Mouse (Mus musculus) monocyte, adult 5-6 weeks (primary cell): ENCODE data around the gene Psd4. TPM values are rescaled to one million over a fixed set of nuclear protein-coding genes. Genes with fewer than 3 reads are reported as not detected.

ENCODE experiments used
- ATAC-seq: fragments of 153-309, 156-312 bp; replicated peaks from 2 replicates; pipeline ENCODE4 v1.8.0; 2017; ENCODE audit warnings: mild to moderate bottlenecking; ENCODE audit not compliant: low TSS enrichment, insufficient number of reproducible peaks, severe bottlenecking, poor library complexity, low FRiP score
- total RNA-seq: library from RNA; stranded (forward); fragments of 200-1000, 200-491, 200-594 nt; gene quantifications from 3 replicates; pipeline ENCODE4 v1.2.3, GENCODE M21; 2017

Gene Psd4
- 70.8 to 164 TPM (median 139 TPM) in 3 replicates for total RNA-seq

- ATAC-seq, result peak; percentile 55
Observed at GRCm38 (mm10) chr2:24367030-24367894, at the start of gene Psd4. Psd4 (plus strand) TSS chr2:24367580.

- ATAC-seq, result no peak
Observed at GRCm38 (mm10) chr2:24317919-24318598, 49.3 kb upstream of the Psd4 start.

DNA sequence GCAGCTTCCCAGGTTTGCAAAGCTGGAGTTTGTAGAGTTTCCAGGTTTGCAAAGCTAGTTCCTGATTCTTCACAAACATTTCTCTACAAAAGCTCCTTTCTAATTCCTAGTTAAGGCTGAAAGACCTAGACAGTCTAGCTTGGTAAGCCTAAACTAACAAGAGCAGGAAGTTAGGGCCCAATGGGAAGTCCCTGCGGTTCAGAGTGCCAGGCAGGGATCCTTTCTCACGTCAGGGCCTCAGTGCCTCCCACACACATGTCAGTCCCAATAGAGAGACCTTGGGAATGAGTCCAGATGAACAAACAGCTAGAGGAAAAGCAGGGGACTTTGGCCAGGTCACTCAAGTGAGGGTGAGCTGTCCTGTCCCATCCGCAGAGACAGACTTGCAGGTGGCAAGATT lies 32.0 kb upstream of the Psd4 start:
- ATAC-seq, result no peak

- no peak for ATAC-seq
Observed at GRCm38 (mm10) chr2:24336545-24336944, 30.8 kb upstream of the Psd4 start, which contains the start of gene Il1rn. Il1rn (plus strand) TSS chr2:24336853.

DNA sequence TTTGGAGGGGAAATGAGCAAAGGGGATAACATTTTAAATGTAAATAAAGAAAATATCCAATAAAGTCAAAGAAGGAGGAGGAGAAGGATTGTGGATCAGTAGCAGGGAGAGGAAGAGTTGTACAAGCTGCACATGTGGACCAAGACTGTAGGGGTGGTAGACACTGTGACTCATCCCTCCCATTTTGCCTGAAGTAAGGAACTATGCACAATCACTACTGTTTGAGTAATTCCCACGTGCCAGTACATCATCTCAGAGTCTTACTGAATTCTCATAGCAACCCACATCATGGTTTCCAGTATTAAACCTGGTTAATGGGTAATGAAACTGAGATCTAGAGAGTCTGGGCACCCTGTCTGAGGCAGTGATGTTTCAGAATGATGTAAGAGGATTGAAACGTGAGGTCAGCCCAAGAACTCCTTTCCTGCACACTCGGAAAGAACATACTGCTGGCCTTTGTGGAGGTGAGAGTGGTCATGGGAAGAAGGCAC lies 25.9 kb upstream of the Psd4 start:
- ATAC-seq, result no peak

DNA sequence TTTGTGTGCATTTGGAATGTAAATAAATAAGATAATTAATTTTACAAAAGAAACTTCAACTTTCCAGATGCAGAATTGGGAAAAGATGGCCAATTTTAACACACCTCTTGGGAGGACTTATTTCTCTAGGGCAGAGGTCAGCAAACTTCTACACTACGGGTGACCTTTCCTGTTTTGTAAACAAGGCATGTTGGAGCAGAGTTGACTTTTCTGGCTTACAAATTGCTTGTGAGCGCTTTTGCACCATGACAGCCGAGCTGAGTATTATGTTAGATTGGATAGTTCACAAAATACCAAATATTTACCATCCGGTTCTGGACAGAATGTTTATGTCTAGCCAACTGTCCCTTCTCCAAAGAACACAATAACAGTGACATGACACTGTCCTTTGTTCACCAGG lies 22.8 kb upstream of the Psd4 start:
- ATAC-seq, result no peak

DNA sequence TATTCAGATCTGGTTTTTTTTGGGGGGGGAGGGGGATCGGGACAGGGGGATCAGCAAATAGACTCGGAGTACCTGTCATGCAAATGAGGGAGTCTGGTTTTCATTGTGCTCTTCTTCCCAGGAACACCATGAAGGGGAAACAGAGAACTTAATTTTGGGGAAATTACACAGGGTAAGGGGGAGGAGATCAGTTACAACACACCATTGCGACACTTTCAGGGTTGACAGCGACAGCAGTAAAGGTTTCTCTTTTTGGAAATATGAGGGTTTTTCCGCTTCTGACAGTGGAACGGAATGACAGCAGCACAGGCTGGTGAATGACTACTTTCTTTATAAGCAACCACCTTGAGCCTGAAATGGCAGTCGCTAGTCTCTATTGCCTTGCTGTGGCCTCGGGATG lies 22.3 kb upstream of the Psd4 start:
- ATAC-seq, result peak; percentile 82

DNA sequence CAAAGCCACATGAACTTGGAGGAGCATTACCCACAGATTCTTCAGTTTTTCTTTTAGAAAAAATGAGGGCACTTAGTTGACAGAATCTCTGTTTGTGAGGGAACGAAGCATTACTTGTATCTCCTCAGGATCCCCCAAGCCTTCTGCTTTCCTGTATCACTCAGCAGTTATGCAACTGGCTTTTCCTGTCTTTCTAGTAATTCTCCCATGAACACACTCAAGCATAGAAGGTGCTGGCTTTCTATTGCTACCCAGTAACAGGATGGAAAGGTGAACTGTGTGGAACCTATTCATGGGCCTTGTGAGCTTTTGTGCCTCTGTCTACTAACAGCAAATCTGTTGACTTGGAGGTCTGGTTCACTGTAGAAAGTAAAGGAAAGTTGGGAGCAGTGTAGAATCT lies 19.5 kb upstream of the Psd4 start:
- ATAC-seq, result no peak

DNA sequence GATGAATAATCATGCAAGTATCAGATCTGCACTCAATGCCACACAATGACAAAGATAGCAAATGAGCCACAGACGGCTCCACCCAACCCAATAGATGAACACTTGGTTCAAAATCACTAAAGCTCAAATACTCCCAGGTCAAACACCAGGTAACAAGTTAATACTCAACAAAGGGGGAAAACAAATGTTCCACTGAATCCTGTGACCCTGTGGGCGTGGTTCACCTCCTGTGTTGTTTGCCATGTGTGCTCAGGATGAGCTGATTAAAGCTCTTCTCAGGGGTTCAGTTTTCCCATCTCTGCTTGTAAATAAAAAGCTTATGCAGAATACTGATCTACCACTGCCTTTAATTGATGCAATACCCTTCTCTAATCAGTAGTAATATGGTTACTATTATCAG lies 16.2 kb upstream of the Psd4 start:
- no peak for ATAC-seq

DNA sequence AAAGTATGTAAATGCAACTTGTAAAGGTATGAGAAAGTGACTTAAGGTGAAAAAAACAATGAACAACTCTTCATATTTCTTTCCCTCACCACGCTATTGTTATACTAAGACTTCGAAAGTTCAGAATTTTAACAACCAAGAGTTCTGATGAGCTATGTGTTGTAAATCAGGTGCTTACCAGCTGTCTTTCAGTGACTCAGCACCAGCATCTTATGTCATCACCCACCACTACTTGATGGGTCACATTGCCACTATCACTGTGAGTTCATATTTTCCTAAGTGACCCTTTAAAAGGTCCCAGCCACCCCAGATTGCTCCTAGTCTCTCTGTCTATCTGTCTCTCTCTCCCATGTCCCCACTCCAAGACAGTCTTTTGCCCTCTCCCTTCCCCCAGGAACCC lies 14.3 kb upstream of the Psd4 start:
- no peak for ATAC-seq

DNA sequence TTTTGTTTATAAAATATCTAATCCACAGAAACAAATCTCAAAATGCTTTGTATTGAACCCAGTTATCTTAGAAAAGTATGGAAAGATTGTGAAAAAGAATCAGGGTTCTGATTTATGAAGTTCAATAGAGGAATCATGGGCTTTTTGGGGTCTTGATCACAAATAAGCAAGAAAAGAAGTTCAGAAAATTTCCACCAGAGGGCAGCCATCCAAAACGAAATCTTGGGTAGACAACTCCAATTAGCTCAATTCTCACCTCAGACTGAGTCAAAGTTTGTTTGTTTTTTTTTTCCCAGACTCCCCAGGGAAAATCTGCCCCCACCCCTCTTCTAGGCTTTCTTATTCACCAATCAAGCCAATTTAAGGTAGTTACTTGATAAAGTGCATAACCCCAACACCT lies 9.7 kb upstream of the Psd4 start:
- no peak for ATAC-seq

- ATAC-seq, result no peak
Observed at GRCm38 (mm10) chr2:24359347-24359746, 8.0 kb upstream of the Psd4 start.

DNA sequence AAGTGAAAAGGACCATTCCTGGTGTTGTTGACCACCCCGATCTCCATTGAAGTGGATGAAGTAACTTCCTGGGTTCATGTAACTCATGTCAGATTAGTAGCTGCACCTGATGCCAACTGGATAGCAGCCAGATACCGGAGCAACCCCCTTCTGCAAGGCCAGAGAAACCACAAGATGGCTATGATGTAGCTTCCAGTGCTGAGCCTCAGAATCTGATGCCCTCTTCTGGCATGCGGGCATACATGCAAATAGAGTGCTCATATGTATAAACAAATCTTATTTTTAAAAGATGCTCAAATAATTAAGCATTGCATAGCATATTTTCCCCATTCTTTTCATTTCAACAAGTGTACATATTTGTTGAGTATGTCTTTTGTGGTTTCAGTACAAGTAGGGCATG lies 3.6 kb upstream of the Psd4 start:
- ATAC-seq, result no peak

GRCm38 (mm10) chr2:24366214-24366975 lies 985 bp upstream of the Psd4 start:
- no peak for ATAC-seq

- ATAC-seq, result no peak
Observed at GRCm38 (mm10) chr2:24367895-24368261, 498 bp downstream of the Psd4 start.

- ATAC-seq, result no peak
Observed at GRCm38 (mm10) chr2:24378747-24379450, 11.5 kb downstream of the Psd4 start.

DNA sequence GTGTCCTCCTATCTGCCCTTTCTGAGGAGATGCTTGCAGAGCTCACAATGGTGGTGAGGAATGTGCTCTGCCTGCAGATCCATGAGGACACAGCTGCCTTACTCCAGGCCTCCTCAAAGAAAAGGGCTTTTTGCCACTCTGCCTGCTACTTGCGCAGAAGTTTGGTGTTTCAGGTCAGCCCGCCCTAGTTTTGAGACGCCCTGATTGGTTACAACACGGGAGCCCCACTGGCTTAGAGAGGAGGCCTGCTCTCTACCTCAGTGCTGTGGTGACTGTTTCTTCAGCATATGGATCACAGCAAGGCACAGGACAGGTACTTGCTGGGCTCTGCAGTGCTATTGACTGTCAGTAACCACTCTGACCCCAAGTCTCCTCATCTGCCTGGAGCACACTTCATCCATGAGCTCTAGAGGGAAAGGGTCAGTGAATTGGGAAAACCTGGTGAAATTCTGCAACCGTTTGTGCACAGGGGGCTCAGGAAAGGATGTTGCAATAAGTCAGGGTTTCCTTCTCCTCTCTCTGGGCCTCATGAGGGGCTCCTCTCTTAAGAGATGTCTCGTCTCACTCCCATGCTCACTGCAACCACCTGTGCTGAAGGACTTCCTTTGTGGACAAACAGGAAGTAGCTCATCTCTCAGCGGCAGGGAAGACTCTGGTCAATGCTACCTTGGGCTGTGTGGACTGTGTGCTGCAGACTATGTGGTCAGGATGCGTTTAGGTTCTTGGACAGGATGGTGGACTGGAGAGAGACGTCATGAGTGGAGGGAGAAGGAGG lies 15.3 kb downstream of the Psd4 start:
- no peak for ATAC-seq

DNA sequence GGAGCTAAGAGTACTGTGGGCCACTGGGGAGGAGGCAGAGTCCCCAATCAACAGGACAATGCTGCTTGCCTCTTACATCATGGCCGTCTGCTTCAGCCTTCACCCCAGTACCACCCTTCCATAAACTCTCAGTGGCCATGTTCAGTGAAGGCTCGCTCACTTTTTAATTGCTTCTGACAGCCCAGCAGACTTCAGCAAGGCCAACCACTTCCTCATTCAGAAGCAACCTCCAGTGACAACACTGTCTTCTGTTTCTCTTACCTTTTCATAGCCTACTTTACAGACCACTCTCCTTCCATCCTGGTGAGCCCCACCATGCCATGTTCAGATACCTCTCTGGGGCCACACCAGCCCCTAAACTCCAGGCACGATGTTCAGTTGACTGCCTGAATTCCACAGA lies 16.3 kb downstream of the Psd4 start:
- ATAC-seq, result no peak
